Mouse (Mus musculus) spleen, adult 2 months (tissue): ENCODE measurements around the gene Larp4. TPM values are rescaled to one million over a fixed set of nuclear protein-coding genes. Genes with fewer than 3 reads are reported as not detected.

ENCODE experiments used
- DNase-seq, 2 experiments: peaks; one replicate each; pipeline versions ENCODE4 v3.0.0 to v3.0.0-alpha.2; 2012 to 2021; ENCODE audit warnings: low spot score in 2 of 2, low read depth in 1 of 2
- H3K27ac ChIP-seq: fragments of 200-500 bp; 2 replicates; pipeline ENCODE4 v1.5.1; 2012; ENCODE audit warnings: low read length, inconsistent platforms; ENCODE audit not compliant: insufficient read depth
- H3K27me3 ChIP-seq: fragments of 200-500 bp; 2 replicates; pipeline ENCODE4 v1.6.1; 2012; ENCODE audit warnings: mild to moderate bottlenecking, moderate library complexity, low read length, inconsistent platforms; ENCODE audit not compliant: control insufficient read depth, insufficient read depth
- H3K36me3 ChIP-seq: fragments of 200-500 bp; 2 replicates; pipeline ENCODE4 v1.6.1; 2012; ENCODE audit warnings: mild to moderate bottlenecking, low read length, inconsistent platforms; ENCODE audit not compliant: control insufficient read depth, insufficient read depth
- H3K4me1 ChIP-seq: fragments of 200-500 bp; 2 replicates; pipeline ENCODE4 v1.6.1; 2011; ENCODE audit warnings: inconsistent platforms; ENCODE audit not compliant: control insufficient read depth, insufficient read depth, insufficient read length
- H3K4me3 ChIP-seq: fragments of 200-500 bp; 2 replicates; pipeline ENCODE4 v1.5.1; 2011; ENCODE audit warnings: mild to moderate bottlenecking, inconsistent platforms; ENCODE audit not compliant: insufficient read depth, insufficient read length; ENCODE audit errors: extremely low read depth
- CTCF ChIP-seq: fragments of 200-500 bp; IDR thresholded peaks from 2 replicates; pipeline ENCODE4 v1.5.1; 2011; ENCODE audit warnings: mild to moderate bottlenecking, inconsistent platforms; ENCODE audit not compliant: insufficient read depth, insufficient read length, insufficient replicate concordance; ENCODE audit errors: extremely low read depth
- POLR2A ChIP-seq: fragments of 200-500 bp; IDR thresholded peaks from 2 replicates; pipeline ENCODE4 v1.6.1; 2011; ENCODE audit warnings: low read depth, low read length, inconsistent platforms
- WGBS: fragments of 180-500 bp; shearing (Covaris S2); methylation state at CpG from one replicate; pipeline ENCODE4 v1.1.7; 2018; 5-methylcytosine and 5-hydroxymethylcytosine counted together
- polyA plus RNA-seq: library from polyadenylated mRNA; depleted of rRNA; stranded (reverse); fragments of >200 nt; gene quantifications from 2 replicates; pipeline ENCODE4 v1.2.3, GENCODE M21; 2012; rRNA removed

The Larp4 gene
- polyA plus RNA-seq, 1 experiment = 27.5 TPM

DNA sequence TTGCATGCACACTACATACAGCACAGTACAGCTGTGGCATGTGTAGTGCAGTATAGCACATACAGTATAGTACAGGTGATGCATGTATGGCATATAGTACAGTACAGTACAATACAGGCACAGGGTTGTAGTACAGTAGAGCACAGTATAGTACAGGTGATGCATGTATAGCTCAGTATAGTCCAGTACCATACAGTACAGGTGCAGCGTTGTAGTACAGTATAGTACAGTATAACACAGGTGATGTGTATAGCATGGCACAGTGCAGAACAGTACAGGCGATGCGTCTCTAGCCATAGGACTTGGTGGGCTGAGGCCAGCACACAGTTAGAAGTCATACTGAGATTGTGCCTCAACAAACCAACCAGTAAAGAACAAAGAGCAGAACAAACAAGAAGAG lies 91.5 kb downstream of the Larp4 start:
- peak overlapping the region; percentile 21; the same call in 1 of the 2 replicates for H3K27ac ChIP-seq
- no peak overlapping the region for H3K4me3 ChIP-seq
- H3K4me1 ChIP-seq = peaks cover 45% of the 10 kb centered on the region
- no peaks in the 10 kb centered on the region for H3K27me3 ChIP-seq
- no peaks in the 10 kb centered on the region for H3K36me3 ChIP-seq
- 92% methylated on average over 3 of the region's 3 CpGs for WGBS
- no peak for TF ChIP-seq POLR2A
- no peak for TF ChIP-seq CTCF
- DNase-seq = no peak

DNA sequence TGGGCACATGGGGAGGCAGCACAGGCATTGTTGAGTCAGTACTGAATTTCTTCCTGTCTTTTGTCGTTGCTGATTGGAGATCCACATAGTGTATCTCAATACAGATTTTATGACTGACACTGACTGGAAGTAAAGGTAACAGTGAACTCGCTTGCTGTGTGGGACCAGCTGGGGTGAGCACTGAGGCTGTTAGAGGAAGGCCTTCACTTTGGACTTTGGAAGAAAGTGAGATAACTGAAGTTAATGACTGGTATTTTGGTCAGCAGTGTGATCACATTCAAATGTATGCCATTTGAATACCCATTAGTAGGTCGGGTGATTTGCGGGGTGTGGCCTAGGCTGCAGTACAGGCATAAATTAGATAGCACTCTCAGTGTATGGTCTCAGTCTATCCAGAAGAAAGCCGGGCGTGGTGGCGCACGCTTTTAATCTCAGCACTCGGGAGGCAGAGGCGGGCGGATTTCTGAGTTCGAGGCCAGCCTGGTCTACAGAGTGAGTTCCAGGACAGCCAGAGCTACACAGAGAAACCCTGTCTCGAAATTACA lies 93.4 kb downstream of the Larp4 start:
- Histone ChIP-seq H3K36me3 (no peaks in the 10 kb centered on the region), H3K27me3 (no peaks in the 10 kb centered on the region), H3K4me3 (no peak overlapping the region), H3K4me1 (peaks cover 48% of the 10 kb centered on the region), H3K27ac (no peak overlapping the region)
- WGBS = 88% methylated on average over 13 of the region's 13 CpGs
- no peak for DNase-seq
- TF ChIP-seq POLR2A (no peak), CTCF (no peak)

Other genes with a start within 250 kb of the Larp4 start
- 109 and 168 TPM in 2 replicates for gene Cox14, start 244.4 kb upstream of the Larp4 start, polyA plus RNA-seq
- gene Cers5, start 197.2 kb upstream of the Larp4 start, polyA plus RNA-seq = 27.2 and 30.0 TPM in 2 replicates
- 7.7 and 7.8 TPM in 2 replicates for gene Lima1, start 94.6 kb upstream of the Larp4 start, polyA plus RNA-seq
- not detected in 2 replicates for gene Fam186a, start 3.0 kb upstream of the Larp4 start, polyA plus RNA-seq
- 12.2 and 13.6 TPM in 2 replicates for gene Dip2b, start 68.6 kb downstream of the Larp4 start, polyA plus RNA-seq